Mouse (Mus musculus) erythroblast, embryonic 14.5 days (primary cell): ENCODE measurements at regions not wholly inside any gene's neighbourhood (a gene's known extent, or its start where the extent isn't known, plus 50 kb on each side); places are given as distances from the start of the nearest gene placed in this dataset.

Experiments
- H3K27me3 ChIP-seq: 2 replicates; pipeline ENCODE4 v1.6.1; 2012; ENCODE audit warnings: inconsistent platforms; ENCODE audit not compliant: control insufficient read depth
- H3K36me3 ChIP-seq: 2 replicates; pipeline ENCODE4 v1.6.1; 2012; ENCODE audit warnings: mild to moderate bottlenecking, inconsistent platforms; ENCODE audit not compliant: control insufficient read depth
- H3K4me1 ChIP-seq: 2 replicates; pipeline ENCODE4 v1.6.1; 2012; ENCODE audit warnings: inconsistent platforms; ENCODE audit not compliant: control insufficient read depth
- H3K4me3 ChIP-seq: replicated peaks from 2 replicates; pipeline ENCODE3; 2012; ENCODE audit warnings: moderate library complexity, mild to moderate bottlenecking, inconsistent platforms
- H3K9me3 ChIP-seq: 2 replicates; pipeline ENCODE4 v1.6.1; 2012; ENCODE audit warnings: low read length, inconsistent platforms, mixed read lengths; ENCODE audit not compliant: control insufficient read depth
- GATA1 ChIP-seq: IDR thresholded peaks from 2 replicates; pipeline ENCODE4 v1.6.1; 2012; ENCODE audit warnings: low read length, inconsistent platforms, mixed read lengths
- TAL1 ChIP-seq: IDR thresholded peaks from 3 replicates; pipeline ENCODE4 v1.6.1; 2012; ENCODE audit warnings: low read length, inconsistent platforms, mixed read lengths

DNA sequence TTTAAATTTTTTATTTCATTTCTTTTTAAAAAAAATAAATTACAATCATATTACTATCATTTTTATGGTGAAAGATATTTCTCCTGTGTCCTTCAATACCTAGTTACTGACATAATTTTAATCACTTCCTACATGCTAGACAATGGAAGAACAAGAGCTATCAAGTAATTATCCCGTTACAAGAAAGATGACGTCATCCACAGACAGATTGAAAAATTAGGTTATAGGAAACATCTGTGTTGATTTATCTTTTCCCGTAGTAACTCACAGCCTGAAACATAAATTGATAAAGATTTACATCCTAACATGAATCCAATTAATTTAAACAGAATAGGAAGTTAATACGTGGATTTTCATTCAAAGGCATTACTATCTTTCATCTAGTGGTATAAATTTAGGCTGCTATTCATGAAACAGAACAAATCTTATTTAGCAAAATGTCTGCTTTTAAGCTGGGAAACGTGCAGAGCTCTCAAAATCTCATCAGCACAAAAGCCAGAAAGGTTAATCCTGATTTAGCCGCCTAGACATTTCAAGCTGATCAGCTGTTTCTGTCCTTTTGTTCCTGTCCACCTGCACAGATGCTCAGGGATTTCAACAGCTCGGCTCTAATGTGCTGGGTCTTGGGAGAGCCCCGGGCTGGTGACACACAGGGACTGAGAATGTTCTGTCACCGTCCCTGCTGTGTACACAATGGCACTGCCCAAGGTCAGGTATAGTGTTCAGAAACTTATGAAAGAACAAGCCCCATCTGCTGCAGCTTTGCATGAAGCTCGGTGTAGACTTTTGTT lies 189.0 kb upstream of the Cd180 start:
- H3K4me3 ChIP-seq: no peak overlapping the region
- H3K9me3 ChIP-seq: no peaks in the 10 kb centered on the region
- H3K36me3 ChIP-seq: no peaks in the 10 kb centered on the region
- TF ChIP-seq GATA1: no peak
- no peak for TF ChIP-seq TAL1
- no peaks in the 10 kb centered on the region for H3K27me3 ChIP-seq
- H3K4me1 ChIP-seq: no peaks in the 10 kb centered on the region

GRCm38 (mm10) chr13:102507226-102507625 lies 186.1 kb upstream of the Cd180 start:
- Histone ChIP-seq H3K4me1 (no peaks in the 10 kb centered on the region), H3K4me3 (no peak overlapping the region), H3K36me3 (no peaks in the 10 kb centered on the region), H3K9me3 (no peaks in the 10 kb centered on the region), H3K27me3 (no peaks in the 10 kb centered on the region)
- TF ChIP-seq TAL1 (no peak), GATA1 (no peak)

DNA sequence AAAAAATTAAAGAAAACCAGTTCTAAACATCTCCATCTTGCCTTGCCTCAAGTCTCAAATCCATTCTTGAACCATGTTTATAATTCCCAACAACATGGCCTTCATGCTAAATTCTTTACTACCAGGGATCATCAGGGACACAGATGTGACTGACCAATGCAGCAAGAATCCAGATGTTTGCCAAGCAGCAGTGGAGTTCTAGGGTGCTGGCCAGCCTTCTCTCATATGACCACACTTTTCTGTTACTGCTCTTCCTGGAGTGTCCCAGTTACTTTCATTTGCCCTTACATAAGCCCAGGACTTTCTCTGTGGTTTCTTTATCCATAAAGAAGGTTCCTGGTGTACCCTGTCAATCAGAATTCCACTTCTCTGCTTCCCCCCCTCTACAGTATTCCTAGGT lies 185.4 kb upstream of the Cd180 start:
- H3K9me3 ChIP-seq: no peaks in the 10 kb centered on the region
- H3K4me1 ChIP-seq: no peaks in the 10 kb centered on the region
- H3K27me3 ChIP-seq: no peaks in the 10 kb centered on the region
- H3K36me3 ChIP-seq: no peaks in the 10 kb centered on the region
- no peak for TF ChIP-seq TAL1
- TF ChIP-seq GATA1: no peak
- no peak overlapping the region for H3K4me3 ChIP-seq

- Histone ChIP-seq H3K4me3 (no peak overlapping the region), H3K9me3 (no peaks in the 10 kb centered on the region), H3K27me3 (no peaks in the 10 kb centered on the region), H3K36me3 (no peaks in the 10 kb centered on the region), H3K4me1 (no peaks in the 10 kb centered on the region)
- no peak for TF ChIP-seq TAL1
- no peak for TF ChIP-seq GATA1
Measured at GRCm38 (mm10) chr13:102510733-102511279, 182.6 kb upstream of the Cd180 start.

GRCm38 (mm10) chr13:102518169-102518882 lies 175.0 kb upstream of the Cd180 start:
- H3K36me3 ChIP-seq: no peaks in the 10 kb centered on the region
- no peak overlapping the region for H3K4me3 ChIP-seq
- H3K9me3 ChIP-seq: no peaks in the 10 kb centered on the region
- H3K4me1 ChIP-seq: no peaks in the 10 kb centered on the region
- H3K27me3 ChIP-seq: no peaks in the 10 kb centered on the region
- TF ChIP-seq GATA1: no peak

GRCm38 (mm10) chr13:102521427-102521826 lies 171.9 kb upstream of the Cd180 start:
- Histone ChIP-seq H3K27me3 (no peaks in the 10 kb centered on the region), H3K36me3 (no peaks in the 10 kb centered on the region), H3K4me3 (no peak overlapping the region), H3K4me1 (no peaks in the 10 kb centered on the region), H3K9me3 (no peaks in the 10 kb centered on the region)
- no peak for TF ChIP-seq GATA1
- no peak for TF ChIP-seq TAL1

GRCm38 (mm10) chr13:102522080-102522479 lies 171.3 kb upstream of the Cd180 start:
- no peaks in the 10 kb centered on the region for H3K9me3 ChIP-seq
- H3K36me3 ChIP-seq: no peaks in the 10 kb centered on the region
- H3K4me1 ChIP-seq: no peaks in the 10 kb centered on the region
- H3K4me3 ChIP-seq: no peak overlapping the region
- TF ChIP-seq GATA1 (no peak), TAL1 (no peak)
- no peaks in the 10 kb centered on the region for H3K27me3 ChIP-seq

GRCm38 (mm10) chr13:102526621-102527140 lies 166.7 kb upstream of the Cd180 start:
- H3K4me1 ChIP-seq: no peaks in the 10 kb centered on the region
- H3K9me3 ChIP-seq: no peaks in the 10 kb centered on the region
- TF ChIP-seq GATA1: no peak
- TF ChIP-seq TAL1: no peak
- H3K4me3 ChIP-seq: no peak overlapping the region
- no peaks in the 10 kb centered on the region for H3K27me3 ChIP-seq
- no peaks in the 10 kb centered on the region for H3K36me3 ChIP-seq

DNA sequence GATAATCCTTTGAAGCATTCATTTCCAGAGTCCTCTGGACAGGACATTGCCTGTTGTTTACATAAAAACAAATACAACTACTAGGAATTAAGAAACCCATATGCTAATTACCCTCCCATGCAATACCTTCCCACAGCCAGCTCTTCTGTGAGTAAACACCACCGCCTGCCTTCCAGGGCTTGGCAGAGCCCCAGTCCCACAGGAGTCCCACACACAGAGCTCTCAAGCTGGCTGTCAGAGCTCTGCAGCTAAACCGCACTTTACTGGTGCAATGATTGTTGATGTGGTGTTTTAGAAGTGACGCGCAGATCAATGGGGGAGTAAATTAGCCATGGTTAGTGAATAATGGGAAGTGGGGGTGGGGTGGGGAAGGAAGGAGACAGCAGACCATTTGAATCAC lies 159.6 kb upstream of the Cd180 start:
- no peak overlapping the region for H3K4me3 ChIP-seq
- TF ChIP-seq GATA1 (no peak), TAL1 (no peak)
- H3K4me1 ChIP-seq: no peaks in the 10 kb centered on the region
- H3K27me3 ChIP-seq: peaks cover 16% of the 10 kb centered on the region
- no peaks in the 10 kb centered on the region for H3K9me3 ChIP-seq
- H3K36me3 ChIP-seq: no peaks in the 10 kb centered on the region
